Mouse (Mus musculus): Measurements from ENCODE around the gene Ptprn2.

GRCm38 (mm10) chr12:117312079-117312478, 826.6 kb downstream of the Ptprn2 start:
- no peak for TF ChIP-seq CTCF (conservative IDR thresholded peaks at IDR 0.05 in 1 of 2, IDR thresholded peaks at IDR 0.05 in 1 of 2; ENCODE audit: low read depth in 2 of 2, low read length in 2 of 2)
- TF ChIP-seq POLR2A (IDR thresholded peaks at IDR 0.05; ENCODE audit: low read depth, low read length): no peak
